Mouse (Mus musculus) cortical plate, adult 2 months (tissue): ENCODE results near the gene Guca1b.

Source experiments
- CTCF ChIP-seq: fragments of 200-500 bp; IDR thresholded peaks from 2 replicates; pipeline ENCODE4 v1.5.1; 2011; ENCODE audit warnings: mild to moderate bottlenecking, control low read depth, low read length; ENCODE audit not compliant: insufficient read depth; ENCODE audit errors: extremely low read depth
- POLR2A ChIP-seq: fragments of 200-500 bp; IDR thresholded peaks from 2 replicates; pipeline ENCODE4 v1.6.1; 2011; ENCODE audit warnings: mild to moderate bottlenecking, low read length, control low read depth; ENCODE audit not compliant: insufficient read depth; ENCODE audit errors: extremely low read depth

DNA sequence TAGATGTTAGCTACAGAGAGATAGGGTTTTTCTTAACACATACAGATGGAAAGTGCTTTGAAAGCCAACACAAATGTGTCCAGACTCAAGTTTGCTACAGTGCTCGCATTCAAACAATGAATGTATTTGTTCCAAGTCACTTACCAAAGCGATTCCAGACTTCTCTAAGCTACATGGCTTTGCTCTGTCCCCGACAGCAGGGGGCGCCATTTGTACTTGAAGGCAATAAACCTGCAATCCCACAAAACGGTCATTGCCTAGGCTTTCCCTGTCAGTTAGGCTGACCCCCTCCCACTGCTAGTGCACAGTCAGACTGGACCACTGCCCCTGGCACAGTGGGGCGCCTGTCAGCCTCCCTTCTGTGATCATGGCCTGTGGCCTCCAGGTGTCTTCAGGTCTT lies 25.2 kb upstream of the Guca1b start:
- peak; percentile 48 for TF ChIP-seq CTCF
- TF ChIP-seq POLR2A = no peak
